Mouse (Mus musculus) Patski (cell line): Measurements from ENCODE around the gene Actr1b. TPM values are rescaled to one million over a fixed set of nuclear protein-coding genes. Genes with fewer than 3 reads are reported as not detected.

Experiments used
- ATAC-seq: fragments of 100-300 bp; one replicate; pipeline ENCODE4 v1.8.0; 2021
- CTCF ChIA-PET: fragments of 350-600 bp; sonication (Branson Sonifier 250); formaldehyde crosslinking; loops from one replicate; lab custom pipeline; 2022; ENCODE audit warnings: inconsistent platforms; lab: Charles Lee
- POLR2A ChIA-PET: fragments of 350-600 bp; sonication (Branson Sonifier 250); formaldehyde crosslinking; loops from one replicate; lab custom pipeline; 2022; ENCODE audit warnings: antibody characterized with exemption, inconsistent platforms; lab: Charles Lee
- DNase-seq: peaks from one replicate; pipeline ENCODE4 v3.0.0-alpha.2; 2011; ENCODE audit warnings: low read depth, low spot score
- H3K27me3 ChIP-seq: fragments of 371-371 bp; one replicate; pipeline ENCODE4 v1.5.1; 2021
- CTCF ChIP-seq: fragments of 100-300 bp; IDR thresholded peaks from one replicate; pipeline ENCODE4 v1.5.1; 2021
- in situ Hi-C: fragments of 300-500 bp; cut with MboI; formaldehyde crosslinking; loops from 3 replicates; pipeline ENCODE4 v1.11.1; 2018; ENCODE audit warnings: low pct_unique_long_range_greater_than_20kb, mixed read lengths
- polyA plus RNA-seq: library from polyadenylated mRNA; unstranded; gene quantifications from one replicate; pipeline ENCODE4 v1.2.3, GENCODE M21; 2021

Gene Actr1b
- polyA plus RNA-seq, 1 experiment from 2014 or later, result 170 TPM

DNA sequence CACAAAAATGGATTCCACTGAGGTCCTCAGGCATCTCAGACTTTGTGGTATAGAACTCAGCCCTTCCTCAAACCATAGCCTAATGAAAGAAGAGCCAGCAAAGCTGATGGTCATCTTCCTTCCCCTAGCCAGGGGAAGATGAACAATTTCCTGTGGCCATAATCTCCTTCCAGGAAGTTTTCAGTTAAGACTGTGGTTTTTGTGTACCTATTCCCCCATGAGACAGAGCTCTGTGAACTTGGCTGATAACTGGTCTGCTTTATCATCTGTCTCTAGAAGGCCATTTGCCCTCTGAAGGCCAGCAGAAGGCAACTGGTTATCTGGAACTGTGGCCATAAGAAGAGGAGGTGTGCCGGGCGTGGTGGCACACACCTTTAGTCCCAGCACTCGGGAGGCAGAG is 58.0 kb downstream of the Actr1b start:
- CTCF ChIA-PET, result interaction anchor here (1.0 kb wide), 1 partner anchor 38 kb away, joined by 3 read pairs; no protein-coding TSS in a partner anchor
- POLR2A ChIA-PET, result no interaction called here
- ATAC-seq, result no peak
- no peak for TF ChIP-seq CTCF
- no peaks in the 10 kb centered on the region for H3K27me3 ChIP-seq
- no peak for DNase-seq
- in situ Hi-C loops, result no loop called here

- CTCF ChIA-PET, result interaction anchor here (0.9 kb wide), 1 partner anchor 20 kb away, joined by 3 read pairs; no protein-coding TSS in a partner anchor
- no peaks in the 10 kb centered on the region for H3K27me3 ChIP-seq
- in situ Hi-C loops, result no loop called here
- ATAC-seq (no peak), DNase-seq (no peak)
- POLR2A ChIA-PET, result no interaction called here
- no peak for TF ChIP-seq CTCF
Observed at GRCm38 (mm10) chr1:36655039-36655438, 59.2 kb downstream of the Actr1b start.

Other genes with a start within 250 kb of the Actr1b start
- gene Cnnm4, start 242.8 kb downstream of the Actr1b start, polyA plus RNA-seq, result 5.7 TPM
- gene Cnnm3, start 202.6 kb downstream of the Actr1b start, polyA plus RNA-seq, result 19.2 TPM
- 8.2 TPM for gene Ankrd23, start 177.5 kb downstream of the Actr1b start, polyA plus RNA-seq
- gene Gm42417, start 175.0 kb downstream of the Actr1b start, polyA plus RNA-seq, result 0.68 TPM
- gene Ankrd39, start 167.0 kb downstream of the Actr1b start, polyA plus RNA-seq, result 11.5 TPM
- 20.4 TPM for gene Sema4c, start 156.1 kb downstream of the Actr1b start, polyA plus RNA-seq
- gene Fam178b, start 31.2 kb downstream of the Actr1b start, polyA plus RNA-seq, result not detected
- 483 TPM for gene Cox5b, start 23.0 kb downstream of the Actr1b start, polyA plus RNA-seq
- gene 4933424G06Rik, start 4.3 kb downstream of the Actr1b start, polyA plus RNA-seq, result 0.23 TPM
- gene Zap70, start 47.4 kb upstream of the Actr1b start, polyA plus RNA-seq, result 0.13 TPM
- 44.4 TPM for gene Tmem131, start 229.2 kb upstream of the Actr1b start, polyA plus RNA-seq